Mouse (Mus musculus): ENCODE measurements at regions not wholly inside any gene's neighbourhood (a gene's known extent, or its start where the extent isn't known, plus 50 kb on each side); places are given as distances from the start of the nearest gene placed in this dataset.

- no peak for DNase-seq
Measured at GRCm38 (mm10) chr9:72219892-72220291, 54.8 kb upstream of the Zfp280d start.

DNA sequence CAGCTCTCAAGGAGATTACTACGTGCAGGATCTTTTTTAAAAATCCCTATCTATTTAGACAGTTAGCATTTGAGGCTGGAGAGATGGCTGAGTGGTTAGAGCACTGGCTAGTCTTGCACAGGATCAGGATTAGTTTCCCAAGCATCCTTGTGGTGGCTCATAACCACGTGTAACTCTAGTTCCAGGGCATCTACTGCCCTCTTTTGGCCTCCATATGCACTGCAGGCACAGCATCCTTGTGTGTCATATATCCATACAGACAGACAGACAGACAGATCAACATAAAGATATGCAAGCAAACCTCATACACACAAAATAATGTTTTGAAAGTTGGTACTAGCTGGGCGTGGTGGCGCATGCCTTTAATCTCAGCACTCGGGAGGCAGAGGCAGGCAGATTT, 53.3 kb upstream of the Zfp280d start:
- no peak for DNase-seq
